Mouse (Mus musculus): ENCODE results near the gene Tti1. TPM values are rescaled to one million over a fixed set of nuclear protein-coding genes. Genes with fewer than 3 reads are reported as not detected.
"Not testable (repeated sequence)": the region's sequence is repeated elsewhere in the genome, so short reads cannot be mapped to it uniquely, and the experiment has no call there.

Tti1 gene
- polyA plus RNA-seq, 1 experiment from 2014 or later = 5.1 TPM

- Histone ChIP-seq H3K4me2 (replicated peaks; ENCODE audit: low read depth) (no peak overlapping the region), H3K9me3 (ENCODE audit: control insufficient read depth) (no peaks in the 10 kb centered on the region), H3K27ac (ENCODE audit: low read depth, low read length) (no peak overlapping the region), H3K9ac (ENCODE audit: low read depth, low read length) (no peak overlapping the region), H3K27me3 (replicated peaks; ENCODE audit: control insufficient read depth, insufficient read depth, low read length) (no peaks in the 10 kb centered on the region), H3K36me3 (ENCODE audit: control insufficient read depth, insufficient read depth) (peaks cover 85% of the 10 kb centered on the region), H3K4me3 (ENCODE audit: low read depth, low read length) (no peak overlapping the region), H3K4me1 (replicated peaks; ENCODE audit: control insufficient read depth, insufficient read depth, low read length) (no peaks in the 10 kb centered on the region)
- no peak for TF ChIP-seq CTCF (IDR thresholded peaks at IDR 0.05; ENCODE audit: low read depth)
- 82% methylated on average over 8 of the region's 8 CpGs for WGBS
- ATAC-seq = no peak
Measured at GRCm38 (mm10) chr2:158059666-158060105, 31.5 kb upstream of the Tti1 start.

- H3K36me3 ChIP-seq (ENCODE audit: control insufficient read depth, insufficient read depth) = peaks cover 84% of the 10 kb centered on the region
- no peaks in the 10 kb centered on the region for H3K9me3 ChIP-seq (ENCODE audit: control insufficient read depth)
- H3K27me3 ChIP-seq (replicated peaks; ENCODE audit: control insufficient read depth, insufficient read depth, low read length) = no peaks in the 10 kb centered on the region
- H3K9ac ChIP-seq (ENCODE audit: low read depth, low read length) = no peak overlapping the region
- no peak overlapping the region for H3K4me2 ChIP-seq (replicated peaks; ENCODE audit: low read depth)
- no peak overlapping the region for H3K27ac ChIP-seq (ENCODE audit: low read depth, low read length)
- no peaks in the 10 kb centered on the region for H3K4me1 ChIP-seq (replicated peaks; ENCODE audit: control insufficient read depth, insufficient read depth, low read length)
- no peak for ATAC-seq
- WGBS = 73% methylated on average over 10 of the region's 10 CpGs
- TF ChIP-seq CTCF (IDR thresholded peaks at IDR 0.05; ENCODE audit: low read depth) = no peak
- no peak overlapping the region for H3K4me3 ChIP-seq (ENCODE audit: low read depth, low read length)
Measured at GRCm38 (mm10) chr2:158058534-158058933, 30.3 kb upstream of the Tti1 start.

GRCm38 (mm10) chr2:158057030-158057429, 28.8 kb upstream of the Tti1 start:
- H3K9ac ChIP-seq (ENCODE audit: low read depth, low read length) = no peak overlapping the region
- no peak for ATAC-seq
- H3K4me3 ChIP-seq (ENCODE audit: low read depth, low read length) = no peak overlapping the region
- H3K36me3 ChIP-seq (ENCODE audit: control insufficient read depth, insufficient read depth) = peaks cover 71% of the 10 kb centered on the region
- 79% methylated on average over 3 of the region's 3 CpGs for WGBS
- no peaks in the 10 kb centered on the region for H3K9me3 ChIP-seq (ENCODE audit: control insufficient read depth)
- no peak overlapping the region for H3K27ac ChIP-seq (ENCODE audit: low read depth, low read length)
- no peak for TF ChIP-seq CTCF (IDR thresholded peaks at IDR 0.05; ENCODE audit: low read depth)
- no peaks in the 10 kb centered on the region for H3K27me3 ChIP-seq (replicated peaks; ENCODE audit: control insufficient read depth, insufficient read depth, low read length)
- no peaks in the 10 kb centered on the region for H3K4me1 ChIP-seq (replicated peaks; ENCODE audit: control insufficient read depth, insufficient read depth, low read length)
- H3K4me2 ChIP-seq (replicated peaks; ENCODE audit: low read depth) = no peak overlapping the region

GRCm38 (mm10) chr2:158055383-158055782, 27.1 kb upstream of the Tti1 start:
- H3K27ac ChIP-seq (ENCODE audit: low read depth, low read length); H3K27me3 ChIP-seq (replicated peaks; ENCODE audit: control insufficient read depth, insufficient read depth, low read length); H3K9me3 ChIP-seq (ENCODE audit: control insufficient read depth); ATAC-seq; H3K4me1 ChIP-seq (replicated peaks; ENCODE audit: control insufficient read depth, insufficient read depth, low read length); H3K9ac ChIP-seq (ENCODE audit: low read depth, low read length); H3K4me2 ChIP-seq (replicated peaks; ENCODE audit: low read depth); H3K4me3 ChIP-seq (ENCODE audit: low read depth, low read length): not testable (repeated sequence)
- H3K36me3 ChIP-seq (ENCODE audit: control insufficient read depth, insufficient read depth) = peaks cover 55% of the 10 kb centered on the region
- WGBS = 91% methylated on average over 8 of the region's 8 CpGs
- TF ChIP-seq CTCF (IDR thresholded peaks at IDR 0.05; ENCODE audit: low read depth) = peak; percentile 22; the same call in 1 of the 2 replicates

GRCm38 (mm10) chr2:158054596-158054995, 26.4 kb upstream of the Tti1 start:
- no peaks in the 10 kb centered on the region for H3K27me3 ChIP-seq (replicated peaks; ENCODE audit: control insufficient read depth, insufficient read depth, low read length)
- H3K9ac ChIP-seq (ENCODE audit: low read depth, low read length) = no peak overlapping the region
- no peak for TF ChIP-seq CTCF (IDR thresholded peaks at IDR 0.05; ENCODE audit: low read depth)
- no peaks in the 10 kb centered on the region for H3K4me1 ChIP-seq (replicated peaks; ENCODE audit: control insufficient read depth, insufficient read depth, low read length)
- H3K36me3 ChIP-seq (ENCODE audit: control insufficient read depth, insufficient read depth) = peaks cover 52% of the 10 kb centered on the region
- no peak overlapping the region for H3K27ac ChIP-seq (ENCODE audit: low read depth, low read length)
- no peak overlapping the region for H3K4me3 ChIP-seq (ENCODE audit: low read depth, low read length)
- no peaks in the 10 kb centered on the region for H3K9me3 ChIP-seq (ENCODE audit: control insufficient read depth)
- no peak for ATAC-seq
- 94% methylated on average over 3 of the region's 3 CpGs for WGBS
- H3K4me2 ChIP-seq (replicated peaks; ENCODE audit: low read depth) = no peak overlapping the region

- WGBS = 86% methylated on average over 8 of the region's 8 CpGs
- H3K27ac ChIP-seq (ENCODE audit: low read depth, low read length) = no peak overlapping the region
- no peak overlapping the region for H3K4me3 ChIP-seq (ENCODE audit: low read depth, low read length)
- peaks cover 36% of the 10 kb centered on the region for H3K36me3 ChIP-seq (ENCODE audit: control insufficient read depth, insufficient read depth)
- TF ChIP-seq CTCF (IDR thresholded peaks at IDR 0.05; ENCODE audit: low read depth) = no peak
- H3K4me1 ChIP-seq (replicated peaks; ENCODE audit: control insufficient read depth, insufficient read depth, low read length) = no peaks in the 10 kb centered on the region
- H3K9me3 ChIP-seq (ENCODE audit: control insufficient read depth) = no peaks in the 10 kb centered on the region
- no peak overlapping the region for H3K4me2 ChIP-seq (replicated peaks; ENCODE audit: low read depth)
- H3K9ac ChIP-seq (ENCODE audit: low read depth, low read length) = no peak overlapping the region
- no peak for ATAC-seq
- no peaks in the 10 kb centered on the region for H3K27me3 ChIP-seq (replicated peaks; ENCODE audit: control insufficient read depth, insufficient read depth, low read length)
Measured at GRCm38 (mm10) chr2:158050116-158050515, 21.9 kb upstream of the Tti1 start.

GRCm38 (mm10) chr2:158048718-158049117, 20.5 kb upstream of the Tti1 start:
- no peak overlapping the region for H3K4me2 ChIP-seq (replicated peaks; ENCODE audit: low read depth)

More at GRCm38 (mm10) chr2:158048718-158049117, 20.5 kb upstream of the Tti1 start:
- Histone ChIP-seq H3K4me1 (replicated peaks; ENCODE audit: control insufficient read depth, insufficient read depth, low read length) (no peaks in the 10 kb centered on the region), H3K27me3 (replicated peaks; ENCODE audit: control insufficient read depth, insufficient read depth, low read length) (no peaks in the 10 kb centered on the region), H3K9me3 (ENCODE audit: control insufficient read depth) (no peaks in the 10 kb centered on the region), H3K9ac (ENCODE audit: low read depth, low read length) (no peak overlapping the region), H3K4me3 (ENCODE audit: low read depth, low read length) (no peak overlapping the region), H3K27ac (ENCODE audit: low read depth, low read length) (no peak overlapping the region), H3K36me3 (ENCODE audit: control insufficient read depth, insufficient read depth) (peaks cover 43% of the 10 kb centered on the region)
- ATAC-seq = no peak
- no peak for TF ChIP-seq CTCF (IDR thresholded peaks at IDR 0.05; ENCODE audit: low read depth)
- 100% methylated on average over 1 of the region's 1 CpGs for WGBS

Measured in intestine, postnatal 0 days (tissue).